Mouse (Mus musculus): ENCODE measurements around the gene Sec62.
A peak's percentile ranks its signal among the peaks of the same experiment; 100 is the strongest.

Gene Sec62

GRCm38 (mm10) chr3:30792737-30793402, at the start of gene Sec62:
Gene Sec62, plus strand, starts transcription at chr3:30792875.
- peak; percentile 93 to 96 for DNase-seq

GRCm38 (mm10) chr3:30742891-30743290, 49.8 kb upstream of the Sec62 start:
- DNase-seq = no peak

- DNase-seq = no peak
These were observed 46.7 kb upstream of the Sec62 start, which contains the start of gene Samd7 for GRCm38 (mm10) chr3:30746006-30746405. Gene Samd7, plus strand, starts transcription at chr3:30746293.

GRCm38 (mm10) chr3:30748316-30748715, 44.4 kb upstream of the Sec62 start:
- DNase-seq = no peak

- no peak for DNase-seq
These were observed 38.0 kb upstream of the Sec62 start for GRCm38 (mm10) chr3:30754696-30755095.

- DNase-seq = no peak
These were observed 27.8 kb upstream of the Sec62 start for GRCm38 (mm10) chr3:30764877-30765276.

- peak in 1 of 2 experiments; percentile 23 for DNase-seq
These were observed 27.2 kb upstream of the Sec62 start for GRCm38 (mm10) chr3:30765311-30766027.

- DNase-seq = peak; percentile 89 to 92
These were observed 26.5 kb upstream of the Sec62 start for GRCm38 (mm10) chr3:30766177-30766576.

GRCm38 (mm10) chr3:30767271-30767670, 25.4 kb upstream of the Sec62 start:
- DNase-seq = no peak

- DNase-seq = peak; percentile 38 to 53
These were observed 22.7 kb upstream of the Sec62 start for GRCm38 (mm10) chr3:30769755-30770515.

GRCm38 (mm10) chr3:30771560-30771959, 21.1 kb upstream of the Sec62 start:
- no peak for DNase-seq

- peak; percentile 73 to 87 for DNase-seq
These were observed 20.0 kb upstream of the Sec62 start for GRCm38 (mm10) chr3:30772631-30773030.

GRCm38 (mm10) chr3:30774677-30775076, 18.0 kb upstream of the Sec62 start:
- DNase-seq = no peak

GRCm38 (mm10) chr3:30777984-30778383, 14.7 kb upstream of the Sec62 start:
- no peak for DNase-seq

- no peak for DNase-seq
These were observed 4.1 kb upstream of the Sec62 start for GRCm38 (mm10) chr3:30788531-30788930.

- peak; percentile 44 to 57 for DNase-seq
These were observed 937 bp downstream of the Sec62 start for GRCm38 (mm10) chr3:30793403-30794221.

GRCm38 (mm10) chr3:30802171-30802570, 9.5 kb downstream of the Sec62 start:
- DNase-seq = peak in 1 of 2 experiments; percentile 26

GRCm38 (mm10) chr3:30812881-30813280, 20.2 kb downstream of the Sec62 start:
- DNase-seq = peak in 1 of 2 experiments; percentile 54

GRCm38 (mm10) chr3:30818630-30819125, 26.0 kb downstream of the Sec62 start:
- no peak for DNase-seq

- DNase-seq = no peak
These were observed 29.5 kb downstream of the Sec62 start for GRCm38 (mm10) chr3:30822163-30822562.

- DNase-seq = no peak
These were observed 33.4 kb downstream of the Sec62 start for GRCm38 (mm10) chr3:30826069-30826468.
